Mouse (Mus musculus): Measurements from ENCODE around the gene Nfatc3. TPM values are rescaled to one million over a fixed set of nuclear protein-coding genes. Genes with fewer than 3 reads are reported as not detected.

Nfatc3 gene
- polyA plus RNA-seq, 1 experiment from 2014 or later = 8.9 TPM

DNA sequence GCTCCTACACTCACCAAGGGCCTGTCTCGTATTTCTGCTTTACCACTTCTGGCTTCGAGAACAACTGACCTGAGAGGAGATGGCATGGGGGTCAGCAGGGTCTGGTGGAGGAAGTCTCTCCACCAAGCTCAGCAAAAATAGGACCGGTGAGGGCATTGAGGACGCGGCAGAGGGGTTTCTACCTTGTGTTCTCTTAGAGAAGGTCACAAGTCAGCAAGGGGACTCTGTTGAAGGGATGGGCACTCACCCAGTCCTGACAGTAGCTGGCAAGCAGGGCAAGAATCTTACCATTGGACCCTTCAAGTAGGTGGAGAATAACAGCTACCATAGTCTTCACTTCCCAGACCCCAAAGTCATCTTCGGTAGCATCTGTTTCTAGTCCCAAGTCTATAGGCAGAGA is 75.3 kb downstream of the Nfatc3 start:
- peaks cover 27% of the 10 kb centered on the region for H3K36me3 ChIP-seq (ENCODE audit: control insufficient read depth, insufficient read depth, low read length)
- peaks cover 17% of the 10 kb centered on the region for H3K4me1 ChIP-seq (ENCODE audit: control insufficient read depth, insufficient read depth, low read length)
- H3K4me2 ChIP-seq (replicated peaks; ENCODE audit: low read depth, low read length) = no peak overlapping the region
- H3K27ac ChIP-seq (ENCODE audit: low read depth, low read length) = no peak overlapping the region
- no peak overlapping the region for H3K4me3 ChIP-seq (ENCODE audit: low read length)
- H3K9me3 ChIP-seq (ENCODE audit: control insufficient read depth, low read length) = no peaks in the 10 kb centered on the region
- H3K9ac ChIP-seq (ENCODE audit: low read depth, low read length) = no peak overlapping the region
- H3K27me3 ChIP-seq (ENCODE audit: control insufficient read depth, insufficient read depth, low read length) = peaks cover 32% of the 10 kb centered on the region
- 62% methylated on average over 6 of the region's 6 CpGs for WGBS
- ATAC-seq (ENCODE audit: low FRiP score, low TSS enrichment) = no peak

DNA sequence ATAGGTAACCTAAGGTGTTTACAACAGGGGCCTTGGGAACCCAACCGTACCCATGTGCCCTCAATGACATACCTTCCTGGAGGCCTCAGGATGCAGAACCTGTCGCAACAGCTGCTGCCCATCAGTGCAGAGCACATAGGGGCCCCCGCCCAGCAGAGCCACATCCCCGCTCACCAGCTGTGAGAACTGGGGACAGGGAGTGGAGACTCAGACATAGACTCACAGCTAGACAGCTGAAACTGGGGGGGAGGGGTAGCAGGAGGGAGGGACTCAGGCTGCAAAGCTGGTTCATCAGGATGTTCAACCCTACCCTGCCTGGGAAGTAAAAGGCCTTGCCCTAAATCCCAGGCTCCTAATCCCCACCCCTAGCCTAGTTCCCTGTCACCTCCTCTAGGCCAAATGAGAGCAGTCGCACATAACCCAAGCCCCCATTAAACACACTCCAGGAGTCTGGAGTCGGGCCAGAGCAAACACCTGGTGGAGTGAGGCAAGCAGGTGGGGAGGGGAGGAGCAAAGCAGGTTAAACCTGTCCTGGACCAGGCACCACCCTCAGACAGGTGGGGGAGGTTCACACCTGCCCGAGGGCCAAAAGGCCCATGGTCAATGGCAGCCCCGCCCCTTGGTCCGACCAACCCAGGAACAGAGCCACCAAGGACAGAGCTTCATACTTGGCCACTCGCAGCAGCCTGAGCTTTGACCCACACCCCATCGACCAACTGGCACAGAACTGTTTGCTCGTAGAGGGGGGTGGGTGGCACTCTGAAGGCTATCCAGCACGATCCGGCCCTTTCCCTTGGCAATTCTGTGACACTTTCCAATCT is 76.3 kb downstream of the Nfatc3 start:
- Histone ChIP-seq H3K4me2 (replicated peaks; ENCODE audit: low read depth, low read length) (peak overlapping the region; percentile 86), H3K27ac (ENCODE audit: low read depth, low read length) (peak overlapping the region; percentile 60), H3K9me3 (ENCODE audit: control insufficient read depth, low read length) (no peaks in the 10 kb centered on the region), H3K4me1 (ENCODE audit: control insufficient read depth, insufficient read depth, low read length) (peaks cover 17% of the 10 kb centered on the region), H3K9ac (ENCODE audit: low read depth, low read length) (0 out of 2 replicates have a peak overlapping the region, but pooled peaks have one; percentile 57), H3K27me3 (ENCODE audit: control insufficient read depth, insufficient read depth, low read length) (peaks cover 32% of the 10 kb centered on the region), H3K36me3 (ENCODE audit: control insufficient read depth, insufficient read depth, low read length) (peaks cover 21% of the 10 kb centered on the region), H3K4me3 (ENCODE audit: low read length) (peak overlapping the region; percentile 55; the same call in 1 of the 2 replicates)
- peak; percentile 54 for ATAC-seq (ENCODE audit: low FRiP score, low TSS enrichment)
- 14% methylated on average over 14 of the region's 14 CpGs for WGBS

DNA sequence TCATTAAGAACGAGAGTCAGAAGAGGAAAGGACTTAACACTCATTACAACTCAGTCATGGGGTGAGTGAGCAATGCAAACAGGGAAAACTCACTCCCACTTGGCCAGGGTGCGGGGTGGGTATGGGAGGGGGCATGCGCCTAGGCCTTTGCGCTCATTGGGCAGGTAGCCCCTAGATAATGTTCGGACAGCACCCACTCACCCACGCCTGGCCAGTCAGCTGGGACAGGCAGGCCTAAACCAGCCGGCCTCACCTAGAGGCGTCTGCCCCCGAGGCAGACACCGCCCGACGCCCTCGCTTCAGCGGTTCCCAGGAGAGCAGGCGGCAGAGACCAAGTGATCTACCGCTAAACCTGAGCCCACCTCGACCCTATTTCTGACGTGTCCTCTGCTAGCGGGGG is 77.0 kb downstream of the Nfatc3 start:
- H3K4me3 ChIP-seq (ENCODE audit: low read length) = peak overlapping the region; percentile 55
- H3K27ac ChIP-seq (ENCODE audit: low read depth, low read length) = peak overlapping the region; percentile 51
- peaks cover 18% of the 10 kb centered on the region for H3K36me3 ChIP-seq (ENCODE audit: control insufficient read depth, insufficient read depth, low read length)
- 2% methylated on average over 19 of the region's 19 CpGs for WGBS
- ATAC-seq (ENCODE audit: low FRiP score, low TSS enrichment) = peak; percentile 48
- H3K9me3 ChIP-seq (ENCODE audit: control insufficient read depth, low read length) = no peaks in the 10 kb centered on the region
- peaks cover 32% of the 10 kb centered on the region for H3K27me3 ChIP-seq (ENCODE audit: control insufficient read depth, insufficient read depth, low read length)
- H3K4me1 ChIP-seq (ENCODE audit: control insufficient read depth, insufficient read depth, low read length) = peaks cover 17% of the 10 kb centered on the region
- peak overlapping the region; percentile 86 for H3K4me2 ChIP-seq (replicated peaks; ENCODE audit: low read depth, low read length)
- H3K9ac ChIP-seq (ENCODE audit: low read depth, low read length) = peak overlapping the region; percentile 57

DNA sequence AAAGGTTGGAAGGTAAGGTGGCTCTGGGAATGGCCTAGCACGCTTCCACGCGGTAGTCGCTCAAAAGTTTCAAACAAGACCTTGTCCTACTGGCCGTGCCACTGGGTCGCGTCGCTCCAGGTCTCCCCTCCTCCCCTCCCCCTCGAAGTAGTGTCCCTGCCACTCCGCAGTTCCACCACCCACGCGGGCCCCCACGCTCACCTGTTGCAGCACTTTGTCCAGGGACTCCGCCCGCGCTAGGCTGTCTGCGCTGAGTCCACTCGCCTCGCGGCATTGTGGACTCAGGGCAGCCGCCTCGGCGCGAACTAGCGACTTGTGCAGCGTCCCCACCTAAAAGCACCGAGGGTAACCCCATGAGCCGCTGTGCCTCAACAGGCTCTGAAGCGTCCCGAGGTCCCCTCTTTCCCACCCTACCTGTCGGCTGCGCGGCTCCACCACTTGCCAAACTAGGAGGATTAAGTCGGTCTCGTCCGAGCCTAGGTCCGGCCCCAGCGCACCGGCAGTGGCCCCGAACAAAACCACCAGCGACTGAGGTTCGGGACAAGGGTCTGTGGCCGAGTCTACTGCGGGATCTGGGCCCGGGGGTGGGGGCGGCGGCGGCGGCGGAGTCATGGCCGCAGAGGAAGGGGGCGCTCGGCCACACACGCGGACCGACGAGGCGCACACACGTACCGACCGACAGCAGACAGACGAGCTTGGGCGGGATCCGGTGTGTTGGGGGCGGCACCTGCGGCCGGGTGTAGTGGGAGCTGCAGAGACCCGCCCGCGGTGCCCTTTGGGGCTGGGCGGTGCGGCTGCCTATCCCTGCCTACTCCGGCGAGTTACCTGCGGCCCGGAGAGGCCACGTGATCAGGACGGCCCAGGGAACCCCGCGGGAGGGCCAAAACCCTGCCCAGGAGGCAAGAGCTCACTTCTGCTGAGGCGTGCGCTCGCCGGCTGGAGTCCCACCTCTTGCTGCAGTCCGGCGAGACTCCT is 77.8 kb downstream of the Nfatc3 start, which contains the start of gene Esrp2:
Gene Esrp2, minus strand, starts transcription at position 819 of the 975 bp plus-strand sequence.
- Histone ChIP-seq H3K4me3 (ENCODE audit: low read length) (peak within 1 kb of the TSS; percentile 55), H3K9me3 (ENCODE audit: control insufficient read depth, low read length) (no peaks in the 10 kb centered on the region), H3K36me3 (ENCODE audit: control insufficient read depth, insufficient read depth, low read length) (peaks cover 11% of the 10 kb centered on the region; the same call in 1 of the 2 replicates), H3K4me1 (ENCODE audit: control insufficient read depth, insufficient read depth, low read length) (peaks cover 17% of the 10 kb centered on the region), H3K27me3 (ENCODE audit: control insufficient read depth, insufficient read depth, low read length) (peaks cover 32% of the 10 kb centered on the region), H3K27ac (ENCODE audit: low read depth, low read length) (peak within 1 kb of the TSS; percentile 51), H3K4me2 (replicated peaks; ENCODE audit: low read depth, low read length) (peak within 1 kb of the TSS; percentile 86), H3K9ac (ENCODE audit: low read depth, low read length) (peak within 1 kb of the TSS; percentile 57)
- ATAC-seq (ENCODE audit: low FRiP score, low TSS enrichment) = peak; percentile 39
- under 1% methylated on average over 86 of the region's 86 CpGs for WGBS

DNA sequence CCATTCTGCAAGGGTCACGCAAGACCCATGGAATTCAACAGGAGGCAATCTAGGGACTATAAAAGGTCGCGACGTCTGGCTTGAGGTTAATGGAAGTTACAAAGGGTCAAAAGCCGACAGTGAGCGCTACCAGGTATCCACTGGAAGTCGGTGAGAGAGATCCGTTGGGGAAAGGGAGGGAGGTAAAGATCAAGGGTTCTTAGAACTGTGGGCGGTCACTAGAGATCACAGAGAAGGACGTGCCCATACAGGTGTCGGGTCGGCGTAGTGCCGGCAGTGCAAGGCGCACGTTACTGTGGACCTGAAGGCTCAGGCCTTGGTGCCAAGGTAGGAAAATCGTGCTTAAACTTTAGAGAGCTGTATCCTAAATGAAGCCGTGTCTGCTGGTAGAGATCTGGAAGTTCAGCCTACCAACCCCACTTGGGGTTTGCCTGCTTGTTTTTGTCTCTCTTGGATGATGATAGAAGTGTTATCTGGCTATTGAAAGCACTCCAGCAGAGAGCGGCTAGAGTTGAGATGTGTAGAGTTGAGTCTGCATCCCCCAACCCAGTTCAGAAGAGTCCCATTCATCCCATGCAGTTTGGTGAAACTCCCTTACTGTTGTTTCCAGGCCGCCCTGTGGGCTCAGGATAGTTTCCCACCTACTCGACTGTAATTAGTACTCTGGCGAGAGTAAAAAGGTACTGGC is 78.7 kb downstream of the Nfatc3 start:
- Histone ChIP-seq H3K4me2 (replicated peaks; ENCODE audit: low read depth, low read length) (peak overlapping the region; percentile 86), H3K4me1 (ENCODE audit: control insufficient read depth, insufficient read depth, low read length) (peaks cover 17% of the 10 kb centered on the region), H3K9ac (ENCODE audit: low read depth, low read length) (peak overlapping the region; percentile 57; the same call in 1 of the 2 replicates), H3K27ac (ENCODE audit: low read depth, low read length) (no peak overlapping the region), H3K27me3 (ENCODE audit: control insufficient read depth, insufficient read depth, low read length) (peaks cover 32% of the 10 kb centered on the region), H3K36me3 (ENCODE audit: control insufficient read depth, insufficient read depth, low read length) (peaks cover 3% of the 10 kb centered on the region; the same call in 1 of the 2 replicates), H3K9me3 (ENCODE audit: control insufficient read depth, low read length) (no peaks in the 10 kb centered on the region), H3K4me3 (ENCODE audit: low read length) (peak overlapping the region; percentile 55)
- 5% methylated on average over 22 of the region's 22 CpGs for WGBS
- no peak for ATAC-seq (ENCODE audit: low FRiP score, low TSS enrichment)

DNA sequence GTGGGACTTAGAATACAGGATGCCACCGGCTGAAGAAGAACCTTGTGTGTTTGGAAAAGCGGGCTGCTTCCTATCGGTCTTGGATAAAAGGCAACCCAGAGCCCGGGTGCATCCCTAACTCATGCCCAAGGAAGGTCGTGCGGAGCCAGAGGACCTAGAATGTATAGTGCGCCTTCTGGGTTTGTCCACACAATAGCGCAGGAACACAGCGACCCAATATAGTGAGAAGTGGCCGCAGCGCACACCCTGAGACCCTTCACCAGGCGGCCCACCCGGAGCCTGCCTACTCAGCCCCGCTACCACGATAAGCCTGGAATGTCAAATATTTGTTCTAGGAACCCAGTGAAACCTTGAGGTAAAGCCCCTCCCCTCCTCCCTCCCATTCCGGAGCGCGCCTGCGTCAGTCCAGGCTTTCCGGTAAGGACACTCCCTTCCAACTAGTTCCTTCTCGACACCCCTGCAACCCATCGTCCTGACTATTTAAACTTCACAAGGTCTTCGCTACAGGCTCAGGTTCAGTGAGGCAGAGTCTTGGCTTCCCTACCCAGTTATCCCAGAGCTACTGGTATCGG is 79.4 kb downstream of the Nfatc3 start:
- Histone ChIP-seq H3K36me3 (ENCODE audit: control insufficient read depth, insufficient read depth, low read length) (no peaks in the 10 kb centered on the region), H3K27ac (ENCODE audit: low read depth, low read length) (no peak overlapping the region), H3K4me3 (ENCODE audit: low read length) (peak overlapping the region; percentile 55), H3K9ac (ENCODE audit: low read depth, low read length) (peak overlapping the region; percentile 51), H3K9me3 (ENCODE audit: control insufficient read depth, low read length) (no peaks in the 10 kb centered on the region), H3K27me3 (ENCODE audit: control insufficient read depth, insufficient read depth, low read length) (peaks cover 32% of the 10 kb centered on the region), H3K4me2 (replicated peaks; ENCODE audit: low read depth, low read length) (peak overlapping the region; percentile 86), H3K4me1 (ENCODE audit: control insufficient read depth, insufficient read depth, low read length) (peaks cover 17% of the 10 kb centered on the region)
- ATAC-seq (ENCODE audit: low FRiP score, low TSS enrichment) = no peak
- under 1% methylated on average over 24 of the region's 24 CpGs for WGBS

DNA sequence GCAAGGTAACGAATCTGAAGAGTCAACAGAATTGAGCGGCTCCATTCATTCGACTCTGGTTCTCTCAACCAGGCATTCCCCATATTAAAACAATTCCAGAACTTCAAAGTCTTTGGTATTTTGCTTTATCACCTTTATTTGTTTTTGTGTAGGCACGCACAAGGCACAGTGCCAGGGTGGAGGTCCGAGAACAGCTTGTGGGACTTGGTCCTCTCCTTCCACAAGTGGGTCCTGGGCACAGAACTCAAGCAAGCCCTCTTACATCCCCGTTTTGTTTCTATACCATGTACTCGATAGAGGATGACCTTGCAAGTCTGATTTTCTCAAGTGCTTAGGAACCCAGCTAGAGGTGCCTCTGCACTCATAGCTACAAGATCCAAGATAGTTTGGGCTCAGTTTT is 80.0 kb downstream of the Nfatc3 start:
- Histone ChIP-seq H3K27ac (ENCODE audit: low read depth, low read length) (no peak overlapping the region), H3K4me1 (ENCODE audit: control insufficient read depth, insufficient read depth, low read length) (peaks cover 17% of the 10 kb centered on the region), H3K4me2 (replicated peaks; ENCODE audit: low read depth, low read length) (peak overlapping the region; percentile 86), H3K36me3 (ENCODE audit: control insufficient read depth, insufficient read depth, low read length) (no peaks in the 10 kb centered on the region), H3K27me3 (ENCODE audit: control insufficient read depth, insufficient read depth, low read length) (peaks cover 32% of the 10 kb centered on the region), H3K9me3 (ENCODE audit: control insufficient read depth, low read length) (no peaks in the 10 kb centered on the region), H3K9ac (ENCODE audit: low read depth, low read length) (peak overlapping the region; percentile 51), H3K4me3 (ENCODE audit: low read length) (peak overlapping the region; percentile 55)
- no peak for ATAC-seq (ENCODE audit: low FRiP score, low TSS enrichment)
- 12% methylated on average over 7 of the region's 7 CpGs for WGBS

DNA sequence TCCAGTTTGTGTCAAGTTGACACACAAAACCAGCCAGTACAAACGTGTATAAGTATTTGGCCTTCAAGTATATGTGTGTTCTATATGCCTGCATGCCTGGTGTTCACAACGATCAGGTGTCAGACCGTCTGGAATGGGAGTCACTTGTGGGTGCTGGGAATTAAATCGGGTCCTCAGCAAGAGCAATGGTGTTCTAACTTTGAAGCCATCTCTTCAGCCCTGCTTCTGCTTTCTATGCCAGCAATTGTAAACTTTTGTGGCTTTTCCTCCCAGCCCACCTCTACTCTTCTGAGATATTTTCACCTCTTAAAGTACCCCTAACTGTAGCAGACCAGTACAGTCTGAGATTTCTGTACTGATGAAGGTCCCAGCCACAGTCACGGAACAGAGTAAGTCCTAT is 81.6 kb downstream of the Nfatc3 start:
- no peaks in the 10 kb centered on the region for H3K36me3 ChIP-seq (ENCODE audit: control insufficient read depth, insufficient read depth, low read length)
- H3K27ac ChIP-seq (ENCODE audit: low read depth, low read length) = no peak overlapping the region
- no peaks in the 10 kb centered on the region for H3K9me3 ChIP-seq (ENCODE audit: control insufficient read depth, low read length)
- no peak for ATAC-seq (ENCODE audit: low FRiP score, low TSS enrichment)
- H3K27me3 ChIP-seq (ENCODE audit: control insufficient read depth, insufficient read depth, low read length) = peaks cover 28% of the 10 kb centered on the region
- peaks cover 17% of the 10 kb centered on the region for H3K4me1 ChIP-seq (ENCODE audit: control insufficient read depth, insufficient read depth, low read length)
- H3K9ac ChIP-seq (ENCODE audit: low read depth, low read length) = no peak overlapping the region
- WGBS = 69% methylated on average over 5 of the region's 5 CpGs
- no peak overlapping the region for H3K4me3 ChIP-seq (ENCODE audit: low read length)
- H3K4me2 ChIP-seq (replicated peaks; ENCODE audit: low read depth, low read length) = no peak overlapping the region

Data from kidney, embryonic 14.5 days (tissue).